ENCODE assay signal across 8 mouse cellular contexts in genomic region chr10:61080227-61080930, GRCm38 (mm10). TPM values are rescaled to one million over a fixed set of nuclear protein-coding genes. Genes with fewer than 3 reads are reported as not detected.
DNase-seq lines count a peak whose midpoint lies in the region; ATAC-seq and TF ChIP-seq lines count a peak whose summit lies in the region.

No protein-coding gene starts in this region.

- H3K9me3 ChIP-seq in embryonic facial prominence, embryonic 11.5 days (replicated peaks; ENCODE audit: control insufficient read depth, low read length): no peaks in the 10 kb centered on the region
- no peaks in the 10 kb centered on the region for H3K9me3 ChIP-seq in limb, embryonic 14.5 days (ENCODE audit: control insufficient read depth, low read length)
- H3K9me3 ChIP-seq in midbrain, embryonic 14.5 days (ENCODE audit: control insufficient read depth, low read length): no peaks in the 10 kb centered on the region

- peak; percentile 92 for ATAC-seq in embryonic facial prominence, embryonic 11.5 days (replicated peaks; ENCODE audit: insufficient number of reproducible peaks, low FRiP score, low TSS enrichment, low read depth)
- ATAC-seq in limb, embryonic 14.5 days (ENCODE audit: low FRiP score, low read depth): peak; percentile 90
- peak; percentile 98 for ATAC-seq in midbrain, embryonic 14.5 days (ENCODE audit: low FRiP score, low TSS enrichment)

- DNase-seq in urinary bladder, postnatal 14 days (ENCODE audit: low spot score): peak; percentile 54
- DNase-seq in urinary bladder, postnatal 10 days (ENCODE audit: low spot score): no peak
- DNase-seq in embryonic facial prominence, embryonic 11.5 days (ENCODE audit: low spot score): peak; percentile 90
- DNase-seq in heart, adult 8-10 months (ENCODE audit: low spot score): peak; percentile 41
- peak; percentile 69 for DNase-seq in kidney, adult 11 months
- peak; percentile 92 for DNase-seq in limb, embryonic 14.5 days (ENCODE audit: low spot score)
- DNase-seq in midbrain, embryonic 14.5 days: peak; percentile 90
- peak; percentile 18 for DNase-seq in telencephalon, adult 2 months (ENCODE audit: low read depth, low spot score)

- no peaks in the 10 kb centered on the region for H3K27me3 ChIP-seq in embryonic facial prominence, embryonic 11.5 days (ENCODE audit: control insufficient read depth, insufficient read depth, low read length)
- no peaks in the 10 kb centered on the region for H3K27me3 ChIP-seq in limb, embryonic 14.5 days (ENCODE audit: control insufficient read depth, insufficient read depth, low read length)
- no peaks in the 10 kb centered on the region for H3K27me3 ChIP-seq in midbrain, embryonic 14.5 days (ENCODE audit: control insufficient read depth, insufficient read depth, low read length)

- H3K4me1 ChIP-seq in embryonic facial prominence, embryonic 11.5 days (ENCODE audit: control insufficient read depth, insufficient read depth, low read length): no peaks in the 10 kb centered on the region
- H3K4me1 ChIP-seq in limb, embryonic 14.5 days (ENCODE audit: control insufficient read depth, insufficient read depth, low read length): peaks cover 2% of the 10 kb centered on the region; the same call in 1 of the 2 replicates
- H3K4me1 ChIP-seq in midbrain, embryonic 14.5 days (ENCODE audit: control insufficient read depth, insufficient read depth, low read length): peaks cover 3% of the 10 kb centered on the region; the same call in 1 of the 2 replicates

- H3K27ac ChIP-seq in embryonic facial prominence, embryonic 11.5 days (replicated peaks; ENCODE audit: low read depth, low read length): no peak overlapping the region
- no peak overlapping the region for H3K27ac ChIP-seq in limb, embryonic 14.5 days (replicated peaks; ENCODE audit: low read depth, low read length)
- peak overlapping the region; percentile 80 for H3K27ac ChIP-seq in midbrain, embryonic 14.5 days (replicated peaks; ENCODE audit: low read depth, low read length)

- H3K9ac ChIP-seq in embryonic facial prominence, embryonic 11.5 days (replicated peaks; ENCODE audit: low read length): peak overlapping the region; percentile 50
- H3K9ac ChIP-seq in limb, embryonic 14.5 days (ENCODE audit: low read depth, low read length, severe bottlenecking): no peak overlapping the region
- H3K9ac ChIP-seq in midbrain, embryonic 14.5 days (replicated peaks; ENCODE audit: low read length): peak overlapping the region; percentile 38; the same call in 1 of the 2 replicates

- no peaks in the 10 kb centered on the region for H3K36me3 ChIP-seq in embryonic facial prominence, embryonic 11.5 days (replicated peaks; ENCODE audit: control insufficient read depth, insufficient read depth, low read depth, low read length)
- H3K36me3 ChIP-seq in limb, embryonic 14.5 days (ENCODE audit: control insufficient read depth, insufficient read depth, low read length): no peaks in the 10 kb centered on the region
- H3K36me3 ChIP-seq in midbrain, embryonic 14.5 days (ENCODE audit: control insufficient read depth, insufficient read depth, low read length): no peaks in the 10 kb centered on the region

- TF ChIP-seq POLR2A in limb, embryonic 14.5 days (IDR thresholded peaks at IDR 0.05; ENCODE audit: borderline replicate concordance, extremely low read depth, insufficient read depth, insufficient read length): no peak

- H3K4me3 ChIP-seq in embryonic facial prominence, embryonic 11.5 days (ENCODE audit: low read depth, low read length): no peak overlapping the region
- peak overlapping the region; percentile 16 for H3K4me3 ChIP-seq in limb, embryonic 14.5 days (replicated peaks; ENCODE audit: low read length)
- H3K4me3 ChIP-seq in midbrain, embryonic 14.5 days (replicated peaks; ENCODE audit: low read depth, low read length): no peak overlapping the region

- 0 out of 2 replicates have a peak overlapping the region, but pooled peaks have one; percentile 19 for H3K4me2 ChIP-seq in embryonic facial prominence, embryonic 11.5 days (ENCODE audit: low read depth, low read length)
- peak overlapping the region; percentile 30 for H3K4me2 ChIP-seq in limb, embryonic 14.5 days (replicated peaks; ENCODE audit: low read depth, low read length, severe bottlenecking)
- peak overlapping the region; percentile 36 for H3K4me2 ChIP-seq in midbrain, embryonic 14.5 days (ENCODE audit: low read length)

- WGBS in embryonic facial prominence, embryonic 11.5 days: 40% methylated on average over 14 of the region's 14 CpGs
- 42% methylated on average over 14 of the region's 14 CpGs for WGBS in limb, embryonic 14.5 days
- 42% methylated on average over 14 of the region's 14 CpGs for WGBS in midbrain, embryonic 14.5 days

RNA-seq across cellular contexts. Expression of gene Pcbd1, which starts 8.8 kb away (rescaled TPM):
- 16.4 and 19.1 TPM in 2 replicates for polyA plus RNA-seq in embryonic facial prominence, embryonic 11.5 days (2014; fragmentation: Nextera tagmentation; extraction: Ambion mirVana)
- 1 to 10 TPM in 2 of 4 experiments, under 1 TPM in 2; 0.37 to 1.8 (median 0.92) TPM for total RNA-seq in heart, adult 8-10 months (2022)
- polyA plus RNA-seq in limb, embryonic 14.5 days (2012; rRNA removed): 7.7 and 9.3 TPM in 2 replicates
- 13.1 and 15.2 TPM in 2 replicates for polyA plus RNA-seq in limb, embryonic 14.5 days (2014; fragmentation: Nextera tagmentation; extraction: Ambion mirVana)
- 39.8 and 52.0 TPM in 2 replicates for polyA plus RNA-seq in midbrain, embryonic 14.5 days (2014; fragmentation: Nextera tagmentation; extraction: Ambion mirVana)
